16 mouse cellular contexts compared by ENCODE assay signal in genomic region chr1:60655691-60656595, GRCm38 (mm10).
DNase-seq lines count a peak whose midpoint lies in the region; ATAC-seq and TF ChIP-seq lines count a peak whose summit lies in the region.
"Had no signal": no experiment of that assay in that cellular context is flagged by ENCODE, and none has a peak within 500 bp of the region (broad histone marks: within the 10 kb centered on the region; RNA-seq: fewer than 3 reads in every experiment).

No protein-coding gene starts in this region.

- TF ChIP-seq EP300 in lung, postnatal 0 days (IDR thresholded peaks at IDR 0.05) = no peak
- no peak; the same call in 1 of the 2 replicates for TF ChIP-seq EP300 in liver, postnatal 0 days (IDR thresholded peaks at IDR 0.05; ENCODE audit: low read depth)

- DNase-seq in heart, adult 9 months (ENCODE audit: low spot score in 2 of 2) = no peak
- peak; percentile 79 for DNase-seq in lung, postnatal 0 days (ENCODE audit: low spot score)
- DNase-seq in lung, postnatal 14 days = no peak
- no peak for DNase-seq in liver, postnatal 0 days
- DNase-seq in adrenal gland, adult 2 months = no peak
- DNase-seq: adrenal gland, postnatal 25 days; gastrocnemius, postnatal 10 days; layer of hippocampus, postnatal 36 days; lung, embryonic 14.5 days; right cerebral cortex, postnatal 4 days had no signal

- ATAC-seq in heart, embryonic 12.5 days (ENCODE audit: insufficient number of reproducible peaks, low FRiP score) = no peak
- peak; percentile 36; the same call in 1 of the 2 replicates for ATAC-seq in lung, postnatal 0 days
- no peak for ATAC-seq in heart, embryonic 14.5 days (ENCODE audit: insufficient number of reproducible peaks, insufficient read depth, low FRiP score, low read depth)
- ATAC-seq in liver, postnatal 0 days = no peak
- ATAC-seq: forebrain, embryonic 16.5 days; inflammation-experienced regulatory T-cells, adult 6 months had no signal

- WGBS in heart, embryonic 12.5 days = 44% methylated on average over 6 of the region's 6 CpGs
- 56% methylated on average over 6 of the region's 6 CpGs for WGBS in lung, postnatal 0 days
- WGBS in heart, embryonic 14.5 days = 40% methylated on average over 6 of the region's 6 CpGs
- 61% methylated on average over 6 of the region's 6 CpGs for WGBS in liver, postnatal 0 days (ENCODE audit: insufficient replicate concordance)

- no peaks in the 10 kb centered on the region for H3K27me3 ChIP-seq in heart, embryonic 12.5 days (replicated peaks)
- no peaks in the 10 kb centered on the region for H3K27me3 ChIP-seq in lung, postnatal 0 days (replicated peaks; ENCODE audit: insufficient read depth, low read length)
- no peaks in the 10 kb centered on the region for H3K27me3 ChIP-seq in heart, embryonic 14.5 days (ENCODE audit: control insufficient read depth, insufficient read depth, low read length)
- H3K27me3 ChIP-seq in liver, postnatal 0 days (ENCODE audit: insufficient read depth, low read length) = no peaks in the 10 kb centered on the region
- H3K27me3 ChIP-seq: neural tube, embryonic 12.5 days had no signal

- H3K4me3 ChIP-seq in heart, embryonic 12.5 days = no peak overlapping the region
- no peak overlapping the region for H3K4me3 ChIP-seq in lung, postnatal 0 days (ENCODE audit: low read depth, low read length)
- no peak overlapping the region for H3K4me3 ChIP-seq in heart, embryonic 14.5 days (ENCODE audit: control insufficient read depth in 1 of 2, insufficient read depth in 1 of 2, low read depth in 1 of 2, low read length in 2 of 2)
- H3K4me3 ChIP-seq in liver, postnatal 0 days (ENCODE audit: low read depth, low read length) = no peak overlapping the region
- H3K4me3 ChIP-seq: erythroblast, embryonic 14.5 days; neural tube, embryonic 12.5 days had no signal

- H3K4me2 ChIP-seq in heart, embryonic 12.5 days = no peak overlapping the region
- no peak overlapping the region for H3K4me2 ChIP-seq in lung, postnatal 0 days (replicated peaks; ENCODE audit: low read depth, low read length)
- no peak overlapping the region for H3K4me2 ChIP-seq in heart, embryonic 14.5 days (ENCODE audit: low read length)
- H3K4me2 ChIP-seq in liver, postnatal 0 days (ENCODE audit: low read depth, low read length) = no peak overlapping the region
- H3K4me2 ChIP-seq: lung, embryonic 14.5 days; neural tube, embryonic 12.5 days had no signal

- peak overlapping the region; percentile 70 for H3K27ac ChIP-seq in heart, embryonic 12.5 days (ENCODE audit: poor library complexity, severe bottlenecking)
- no peak overlapping the region for H3K27ac ChIP-seq in lung, postnatal 0 days (ENCODE audit: low read length)
- H3K27ac ChIP-seq in heart, embryonic 14.5 days (replicated peaks in 1 of 2; ENCODE audit: control insufficient read depth in 1 of 2, insufficient read depth in 1 of 2, low read depth in 2 of 2, low read length in 2 of 2) = peak overlapping the region; percentile 65 to 78
- H3K27ac ChIP-seq in liver, postnatal 0 days (ENCODE audit: low read depth) = 0 out of 2 replicates have a peak overlapping the region, but pooled peaks have one; percentile 51
- H3K27ac ChIP-seq: neural tube, embryonic 12.5 days had no signal

- peaks cover 35% of the 10 kb centered on the region for H3K4me1 ChIP-seq in heart, embryonic 12.5 days (replicated peaks)
- peaks cover 8% of the 10 kb centered on the region; the same call in 1 of the 2 replicates for H3K4me1 ChIP-seq in lung, postnatal 0 days (ENCODE audit: insufficient read depth, low read depth, low read length)
- H3K4me1 ChIP-seq in heart, embryonic 14.5 days (ENCODE audit: control insufficient read depth in 2 of 2, insufficient read depth in 2 of 2, low read length in 2 of 2) = peaks cover 18 to 35% of the 10 kb centered on the region in 2 experiments
- peaks cover 19% of the 10 kb centered on the region for H3K4me1 ChIP-seq in liver, postnatal 0 days (ENCODE audit: insufficient read depth)
- H3K4me1 ChIP-seq: neural tube, embryonic 12.5 days had no signal

- H3K9ac ChIP-seq in heart, embryonic 12.5 days = no peak overlapping the region
- H3K9ac ChIP-seq in lung, postnatal 0 days (replicated peaks; ENCODE audit: low read depth) = no peak overlapping the region
- no peak overlapping the region for H3K9ac ChIP-seq in heart, embryonic 14.5 days (ENCODE audit: low read length)
- H3K9ac ChIP-seq in liver, postnatal 0 days (replicated peaks) = no peak overlapping the region
- H3K9ac ChIP-seq: lung, embryonic 14.5 days; neural tube, embryonic 12.5 days had no signal

- no peaks in the 10 kb centered on the region for H3K9me3 ChIP-seq in heart, embryonic 12.5 days (replicated peaks)
- no peaks in the 10 kb centered on the region for H3K9me3 ChIP-seq in lung, postnatal 0 days (ENCODE audit: low read length)
- H3K9me3 ChIP-seq in heart, embryonic 14.5 days (ENCODE audit: control insufficient read depth, low read length) = 0 out of 2 replicates have a peak, but pooled peaks cover 5% of the 10 kb centered on the region
- H3K9me3 ChIP-seq in liver, postnatal 0 days (ENCODE audit: low read length) = no peaks in the 10 kb centered on the region
- H3K9me3 ChIP-seq: neural tube, embryonic 12.5 days had no signal

- H3K36me3 ChIP-seq in heart, embryonic 12.5 days = no peaks in the 10 kb centered on the region
- H3K36me3 ChIP-seq in lung, postnatal 0 days (ENCODE audit: insufficient read depth, low read length) = no peaks in the 10 kb centered on the region
- no peaks in the 10 kb centered on the region for H3K36me3 ChIP-seq in heart, embryonic 14.5 days (ENCODE audit: control insufficient read depth, insufficient read depth, low read length)
- no peaks in the 10 kb centered on the region for H3K36me3 ChIP-seq in liver, postnatal 0 days (replicated peaks; ENCODE audit: insufficient read depth, low read length)
- H3K36me3 ChIP-seq: neural tube, embryonic 12.5 days had no signal

- no peak for TF ChIP-seq CTCF in lung, postnatal 0 days (IDR thresholded peaks at IDR 0.05)
- no peak for TF ChIP-seq CTCF in liver, postnatal 0 days (IDR thresholded peaks at IDR 0.05; ENCODE audit: low read depth)
